Mouse (Mus musculus): ENCODE measurements at regions not wholly inside any gene's neighbourhood (a gene's known extent, or its start where the extent isn't known, plus 50 kb on each side); places are given as distances from the start of the nearest gene placed in this dataset.
A peak's percentile ranks its signal among the peaks of the same experiment; 100 is the strongest.

DNA sequence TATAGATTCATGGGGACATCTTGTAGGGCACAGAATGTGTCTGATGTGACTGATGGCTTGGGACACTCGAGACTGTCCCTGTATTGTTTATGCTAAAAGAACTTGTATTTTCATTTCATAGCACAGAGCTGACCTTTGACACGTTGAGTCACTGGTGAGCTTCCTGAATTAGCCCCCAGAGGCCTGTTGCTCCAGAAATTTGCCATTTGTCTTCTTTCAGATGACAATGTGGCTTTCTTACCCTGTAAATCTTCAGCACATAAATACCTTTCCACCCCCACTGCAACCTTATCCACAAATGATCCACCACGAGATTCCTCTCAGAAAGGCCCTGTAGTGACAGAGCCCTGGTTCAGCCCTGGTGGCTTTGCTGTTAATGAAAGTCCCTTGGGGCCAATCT is 335.5 kb upstream of the Zfp637 start:
- peak; percentile 11 for DNase-seq (ENCODE audit: low spot score)

DNA sequence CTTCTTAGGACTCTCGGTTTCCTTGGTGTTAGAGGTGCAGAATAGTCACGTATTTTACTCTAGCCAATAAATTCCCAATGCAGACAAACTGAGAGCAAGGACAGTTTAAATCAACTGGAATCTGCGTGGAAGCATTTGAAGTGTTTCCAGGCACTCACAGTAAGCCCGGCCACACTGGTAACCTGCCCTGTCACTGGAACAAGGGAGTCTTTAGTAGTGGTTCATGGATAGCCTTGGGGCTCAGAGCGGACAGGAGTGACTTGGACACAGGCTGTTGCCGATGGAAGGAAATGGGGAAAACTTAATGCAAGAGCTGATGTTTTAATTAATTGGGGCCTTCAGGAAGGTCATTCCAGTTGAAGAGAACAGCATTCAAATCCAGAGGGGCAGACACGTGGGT is 334.4 kb upstream of the Zfp637 start:
- no peak for DNase-seq (ENCODE audit: low spot score)

DNA sequence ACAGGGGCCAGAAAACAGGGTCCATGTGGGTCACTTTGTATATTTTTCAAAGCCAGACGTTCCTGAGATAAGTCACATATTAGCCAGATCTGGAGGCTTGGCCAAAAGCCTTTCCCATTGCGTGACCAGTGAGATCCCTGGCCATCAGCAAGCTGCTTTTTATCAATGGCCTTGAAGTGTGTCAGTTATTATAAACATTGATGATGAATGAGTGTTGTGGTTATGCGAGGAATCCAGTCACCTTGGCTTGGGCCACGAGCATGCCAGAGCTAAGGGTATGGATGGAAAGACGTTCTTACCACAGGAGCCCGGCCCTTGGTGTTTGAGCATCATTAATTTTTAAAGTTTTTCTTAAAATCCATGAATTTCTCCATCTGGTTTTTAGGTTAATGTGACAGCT is 332.1 kb upstream of the Zfp637 start:
- DNase-seq (ENCODE audit: low spot score): no peak

DNA sequence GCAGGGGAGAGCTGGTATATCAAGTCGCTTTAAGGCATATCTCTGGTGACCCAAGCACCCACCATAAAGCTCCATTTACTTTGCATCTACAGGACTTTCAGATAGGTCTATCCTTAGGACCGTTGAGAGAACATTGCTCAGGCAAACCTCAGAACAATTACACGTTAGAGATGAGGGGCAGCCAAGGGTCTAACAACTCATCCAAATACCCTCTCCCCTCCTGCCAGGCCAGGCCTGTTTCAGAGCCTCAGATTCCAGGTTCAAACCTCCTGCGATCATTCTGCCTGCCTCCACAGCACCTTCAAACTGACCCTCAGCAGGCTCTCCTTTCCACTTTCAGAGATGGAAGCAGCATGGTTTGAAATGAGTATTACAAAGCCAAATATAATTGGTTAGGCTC is 331.0 kb upstream of the Zfp637 start:
- DNase-seq (ENCODE audit: low spot score): no peak

DNA sequence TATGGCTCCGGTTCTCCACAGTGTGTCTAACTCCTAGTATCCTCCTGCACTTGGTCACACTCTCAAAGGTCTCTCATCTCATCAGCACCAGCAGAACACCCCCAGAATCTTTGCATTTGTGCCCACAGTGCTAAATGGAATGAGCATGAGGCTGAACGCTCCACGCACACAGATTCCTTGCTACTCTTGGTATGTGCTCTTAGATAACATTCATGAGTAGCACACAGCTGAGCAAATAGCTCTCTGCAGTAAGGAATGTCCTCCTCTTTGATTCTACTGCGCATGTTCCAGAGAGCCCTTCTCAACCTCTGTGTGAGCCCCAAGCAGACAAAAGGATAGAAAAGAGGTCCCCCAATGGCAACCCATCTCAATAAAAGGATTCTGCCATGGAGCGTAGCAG is 326.1 kb upstream of the Zfp637 start:
- DNase-seq (ENCODE audit: low spot score): no peak

DNA sequence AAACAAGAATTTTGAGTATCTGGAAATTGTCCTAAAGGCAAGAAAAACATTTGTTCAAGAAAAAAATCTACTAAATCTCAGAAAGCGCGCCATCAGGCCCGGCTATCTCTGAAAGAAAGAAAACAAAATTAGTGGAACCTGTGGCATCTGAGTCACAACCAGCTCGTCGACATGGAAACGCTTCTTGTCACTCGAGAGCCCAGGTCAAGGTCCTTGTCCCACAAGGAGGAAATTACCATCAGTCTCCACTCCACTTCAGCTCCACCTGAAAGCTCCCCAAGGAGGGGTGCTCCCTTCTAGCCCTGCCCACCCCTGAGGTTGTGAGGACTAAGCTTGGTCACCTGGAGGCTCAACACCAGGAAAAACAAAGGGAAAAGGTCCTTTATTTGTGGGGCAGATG is 324.1 kb upstream of the Zfp637 start:
- DNase-seq (ENCODE audit: low spot score): no peak

DNA sequence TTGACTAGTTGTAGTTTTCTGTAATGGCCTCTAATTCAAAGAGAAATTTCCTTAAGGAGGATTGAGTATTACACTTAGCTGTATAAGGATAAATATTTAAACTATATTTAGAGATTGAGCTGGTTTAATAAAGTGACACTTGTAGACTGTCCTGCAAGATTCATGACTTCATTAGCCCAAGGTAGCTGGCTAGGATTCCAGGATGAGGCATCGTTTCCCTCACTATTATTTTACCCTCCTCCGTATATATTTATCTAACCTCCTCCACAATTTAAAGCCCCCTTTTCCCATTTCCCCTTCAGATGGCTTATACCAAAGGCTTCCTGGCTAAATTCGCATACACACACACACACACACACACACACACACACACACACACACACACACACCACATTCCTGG is 322.0 kb upstream of the Zfp637 start:
- no peak for DNase-seq (ENCODE audit: low spot score)

DNA sequence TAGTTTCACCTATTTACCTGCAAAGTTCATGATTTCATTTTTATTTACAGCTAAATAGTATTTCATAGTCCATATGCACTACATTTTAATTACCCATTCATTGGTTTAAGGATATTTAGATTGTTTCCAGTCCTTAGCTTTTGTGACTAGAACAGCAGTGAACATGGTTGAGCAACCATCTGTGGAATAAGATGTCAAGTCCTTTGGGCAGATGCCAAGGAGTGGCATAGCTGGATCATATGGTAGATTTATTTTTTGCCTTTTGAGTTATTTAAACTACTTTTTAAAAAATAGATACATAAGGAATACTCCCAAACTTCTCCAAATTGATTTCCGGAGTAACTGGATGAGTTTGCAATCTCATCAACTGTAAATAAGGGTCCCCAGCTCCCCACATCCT is 321.5 kb upstream of the Zfp637 start:
- DNase-seq (ENCODE audit: low spot score): no peak

DNA sequence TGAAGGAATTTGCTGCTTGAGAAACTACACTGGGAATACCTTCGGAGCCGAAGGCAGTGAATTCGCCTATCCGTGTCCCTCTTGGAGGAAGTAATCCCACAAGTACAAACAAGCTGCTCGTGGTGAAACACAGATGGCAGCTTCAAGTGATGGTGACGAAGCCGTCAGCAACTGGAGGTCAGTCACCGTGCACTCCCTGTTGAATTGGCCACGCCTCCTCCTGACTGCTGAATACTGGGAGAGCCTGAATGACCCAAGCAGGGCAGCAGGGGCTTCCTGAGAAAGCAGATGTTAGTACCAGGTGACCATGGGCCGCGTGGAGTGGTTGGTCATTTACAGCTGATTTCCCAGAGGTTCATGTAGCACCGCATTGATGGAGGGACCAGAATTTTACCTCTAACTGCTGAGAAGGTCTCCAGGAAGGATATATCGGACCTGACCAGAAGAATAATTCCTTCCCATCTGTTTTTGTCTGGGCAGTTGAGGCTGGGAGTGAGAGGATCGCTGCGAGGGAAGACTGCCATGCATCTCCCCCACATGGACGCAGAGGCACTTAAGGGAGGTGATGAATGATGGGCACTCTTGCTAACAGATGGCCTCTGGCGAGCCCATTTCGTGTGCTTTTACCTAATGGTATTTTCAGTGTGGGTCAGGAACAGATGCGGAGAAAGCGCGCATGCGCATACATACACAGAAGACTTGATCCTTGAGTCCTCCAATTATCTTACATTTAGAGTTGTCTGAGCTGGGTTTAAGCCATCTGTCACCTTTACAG is 314.6 kb upstream of the Zfp637 start:
- no peak for DNase-seq (ENCODE audit: low spot score)

DNA sequence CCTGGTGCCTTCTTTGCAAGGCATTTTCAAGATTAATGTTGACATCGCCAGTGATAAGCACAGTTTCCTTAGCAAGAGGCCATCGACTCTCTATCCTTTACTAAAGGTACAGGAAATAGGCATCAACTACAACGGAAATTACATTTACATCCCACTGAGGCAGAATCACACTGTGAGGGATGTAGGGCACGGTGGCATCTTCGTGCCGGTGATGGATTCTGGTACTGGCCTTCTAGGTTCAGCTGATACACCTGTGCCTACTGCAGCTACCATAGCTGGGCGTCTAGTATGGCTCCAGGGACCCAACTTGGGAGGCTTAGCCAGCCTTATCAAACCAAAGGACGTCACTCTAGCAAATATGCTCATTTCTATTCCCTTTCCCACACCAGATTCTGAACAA is 313.5 kb upstream of the Zfp637 start:
- no peak for DNase-seq (ENCODE audit: low spot score)

DNA sequence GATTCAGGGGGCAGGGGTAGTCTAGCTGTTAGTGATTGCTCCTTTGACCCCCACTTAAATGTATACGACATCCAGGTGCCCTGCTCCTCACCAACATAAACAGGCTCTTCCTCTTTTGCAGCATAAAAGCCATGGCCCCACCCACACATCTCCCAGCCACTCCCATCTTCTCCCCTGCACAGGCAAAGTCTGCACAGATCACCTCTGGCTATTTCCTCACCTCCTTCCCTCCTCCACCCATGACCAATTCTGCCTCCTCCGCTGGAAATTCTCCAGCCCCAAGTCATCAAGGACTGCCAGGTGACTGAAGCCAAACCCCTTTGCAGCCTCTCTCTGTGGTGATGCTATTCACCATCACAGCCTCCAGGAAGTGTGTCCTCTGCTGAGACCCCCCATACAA is 306.8 kb upstream of the Zfp637 start:
- DNase-seq (ENCODE audit: low spot score): no peak

DNA sequence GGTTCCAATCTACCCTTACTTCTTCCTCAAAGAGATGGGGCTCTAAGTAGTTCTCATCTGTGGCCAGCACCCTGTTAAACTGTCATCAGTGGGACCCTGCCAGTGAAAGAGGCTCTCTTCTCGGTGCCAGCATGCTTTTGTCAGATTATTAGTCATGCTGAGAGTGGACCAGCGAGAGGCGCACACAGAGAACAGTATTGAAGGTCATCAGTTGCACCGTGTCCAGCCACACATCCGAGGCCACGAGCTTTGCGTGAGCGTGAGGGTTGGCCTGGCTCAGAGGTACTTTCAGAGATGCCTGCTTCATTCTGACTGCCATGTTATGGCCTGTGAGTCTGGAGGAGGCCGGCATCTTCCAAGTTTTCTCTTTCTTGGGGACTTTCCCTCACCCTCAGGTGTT is 306.0 kb upstream of the Zfp637 start:
- no peak for DNase-seq (ENCODE audit: low spot score)

DNA sequence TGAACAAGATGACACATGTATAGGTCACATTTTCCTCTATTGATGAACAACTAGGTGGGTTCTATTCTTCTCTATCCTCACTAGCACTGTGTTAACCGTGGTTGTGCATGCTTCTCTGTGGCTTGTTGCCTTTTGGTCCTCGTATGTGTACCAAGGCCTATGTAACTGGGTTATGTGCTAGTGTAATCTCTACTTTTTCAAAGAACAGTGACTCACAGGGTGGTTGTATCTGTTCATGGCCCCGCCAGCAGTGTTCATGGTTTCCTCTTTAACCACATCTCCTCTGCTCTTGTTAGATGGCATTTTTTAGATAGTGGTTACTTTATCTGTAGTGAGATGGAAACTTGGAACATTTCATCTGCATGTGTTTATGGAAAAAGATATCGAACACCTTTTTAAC is 304.9 kb upstream of the Zfp637 start:
- no peak for DNase-seq (ENCODE audit: low spot score)

DNA sequence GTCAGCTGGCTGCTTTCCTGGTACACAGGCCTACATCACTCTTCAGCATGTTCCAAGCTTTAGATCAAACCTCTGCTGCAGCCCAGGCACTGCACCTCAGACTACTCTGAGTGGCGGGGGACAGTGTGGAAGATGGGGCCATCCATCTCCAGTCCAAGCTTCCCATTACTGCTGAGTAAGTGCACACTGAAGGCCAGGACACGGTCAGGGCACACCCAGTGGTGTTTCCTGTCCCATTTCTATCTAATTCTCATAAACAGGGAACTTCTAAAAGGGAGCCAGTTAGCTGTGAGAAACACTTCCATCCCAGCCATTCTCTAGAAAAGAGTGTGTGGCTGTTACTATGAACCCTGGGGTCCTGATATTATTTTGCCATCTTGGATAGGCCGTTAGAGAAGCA is 298.5 kb upstream of the Zfp637 start:
- DNase-seq (ENCODE audit: low spot score): no peak

DNA sequence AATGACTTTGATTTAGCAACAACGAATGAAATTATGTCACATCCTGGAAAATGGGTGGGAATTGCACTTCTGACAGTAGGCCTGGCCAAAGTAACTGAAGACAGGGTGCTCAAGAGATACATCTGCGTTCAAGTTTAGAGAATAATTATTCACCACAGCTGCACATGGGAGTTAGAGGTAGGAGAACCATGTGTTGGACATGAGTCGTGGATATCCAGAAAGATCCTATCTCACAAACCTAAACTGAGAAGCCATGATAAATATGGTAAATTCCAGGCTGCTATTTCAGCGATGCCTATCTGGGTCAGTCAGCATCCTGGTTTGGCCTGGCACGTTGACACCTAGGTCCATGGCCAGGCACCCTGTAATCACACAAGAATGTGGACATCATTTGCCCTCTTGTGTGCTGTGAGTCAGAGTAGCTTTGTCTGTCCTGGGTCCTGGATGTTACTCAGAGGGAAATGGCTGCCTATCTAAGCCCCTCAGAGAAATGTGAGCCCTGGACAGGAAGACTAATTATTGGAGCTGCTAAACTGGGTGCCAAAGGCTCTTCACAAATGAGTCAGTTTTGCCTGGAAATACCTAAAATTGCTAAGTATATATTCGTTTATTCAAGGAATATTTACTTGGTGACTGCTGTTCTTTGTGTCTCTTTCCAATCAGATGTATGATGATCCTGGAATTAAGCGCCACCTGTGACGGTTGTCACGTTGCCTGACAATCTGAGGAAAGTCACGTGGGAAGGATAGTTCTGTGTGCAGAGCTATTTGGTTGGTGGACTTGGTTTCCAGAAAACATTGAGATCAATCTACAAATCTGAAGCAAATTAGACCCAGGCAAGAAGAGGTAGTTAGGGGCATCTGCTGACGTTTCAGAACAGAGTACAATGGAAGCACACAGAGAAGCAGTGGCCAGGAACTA is 296.4 kb upstream of the Zfp637 start:
- no peak for DNase-seq (ENCODE audit: low spot score)

DNA sequence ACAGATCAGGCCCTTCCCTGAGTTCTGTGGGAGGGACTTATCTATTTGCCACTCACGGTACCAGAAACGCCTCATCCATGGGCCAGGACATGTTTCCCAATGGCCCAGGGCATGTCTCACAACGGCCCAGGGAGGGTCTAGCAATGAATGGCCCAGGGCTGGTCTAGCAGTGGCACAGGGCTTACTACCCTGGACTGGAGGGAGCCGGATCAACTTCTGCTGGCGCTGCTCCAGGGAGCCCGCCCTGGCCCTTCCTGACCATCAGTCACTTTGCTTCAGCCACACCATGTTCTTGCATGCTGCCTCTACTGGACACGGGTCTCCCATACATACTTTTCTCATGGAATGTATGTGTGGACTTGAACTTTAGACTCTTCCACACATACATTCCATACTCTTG is 290.1 kb upstream of the Zfp637 start:
- no peak for DNase-seq (ENCODE audit: low spot score)

DNA sequence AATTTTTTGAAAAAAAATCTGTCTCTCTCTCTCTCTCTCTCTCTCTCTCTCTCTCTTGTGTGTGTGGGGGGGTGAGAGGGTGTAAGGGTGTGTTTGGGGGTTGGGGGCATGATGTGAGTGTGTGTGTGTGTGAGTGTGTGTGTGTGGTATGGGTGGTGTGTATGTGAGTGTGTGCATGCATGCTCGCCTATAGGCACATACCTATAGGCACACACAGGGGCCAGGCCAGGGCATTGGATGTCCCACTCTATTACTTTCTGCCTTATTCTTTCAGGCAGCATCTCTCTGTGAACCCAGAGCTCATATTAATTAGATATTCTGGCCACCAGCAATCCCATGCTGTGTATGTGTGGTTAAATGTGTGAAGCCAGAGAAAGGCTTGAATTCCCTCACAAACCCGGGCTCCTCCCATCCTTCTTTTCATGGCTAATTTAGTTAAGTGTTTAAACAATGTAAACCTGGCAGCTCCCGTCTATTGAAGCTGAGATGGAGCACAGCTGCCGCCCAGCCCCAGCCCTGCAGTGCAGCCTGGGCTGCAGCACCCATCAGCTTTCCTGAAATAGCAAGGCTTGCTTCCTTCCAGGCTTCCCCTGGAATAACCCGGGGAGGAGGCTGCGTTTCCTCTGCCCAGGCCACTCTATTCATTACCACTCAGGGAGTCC is 288.8 kb upstream of the Zfp637 start:
- peak; percentile 84 for DNase-seq (ENCODE audit: low spot score)

DNA sequence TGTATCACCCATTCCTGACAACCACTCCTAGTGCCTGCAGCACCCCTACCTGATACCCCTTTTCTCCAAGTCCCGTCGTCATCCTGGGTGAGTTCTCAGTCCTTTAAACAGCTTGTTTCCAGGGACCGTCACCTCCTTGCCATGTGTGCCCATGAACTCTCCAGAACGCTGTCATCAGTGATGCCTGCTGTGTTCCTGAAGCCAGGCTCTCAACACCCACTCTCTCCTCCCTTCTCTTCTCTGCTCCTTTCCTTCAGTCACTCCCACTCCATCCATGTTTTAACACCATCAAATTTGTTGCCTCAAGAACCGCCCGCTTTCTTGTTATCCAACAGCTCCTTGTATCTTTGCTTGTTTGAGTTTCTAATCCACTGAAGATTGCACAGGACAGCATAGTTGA is 277.8 kb upstream of the Zfp637 start:
- no peak for DNase-seq (ENCODE audit: low spot score)

DNA sequence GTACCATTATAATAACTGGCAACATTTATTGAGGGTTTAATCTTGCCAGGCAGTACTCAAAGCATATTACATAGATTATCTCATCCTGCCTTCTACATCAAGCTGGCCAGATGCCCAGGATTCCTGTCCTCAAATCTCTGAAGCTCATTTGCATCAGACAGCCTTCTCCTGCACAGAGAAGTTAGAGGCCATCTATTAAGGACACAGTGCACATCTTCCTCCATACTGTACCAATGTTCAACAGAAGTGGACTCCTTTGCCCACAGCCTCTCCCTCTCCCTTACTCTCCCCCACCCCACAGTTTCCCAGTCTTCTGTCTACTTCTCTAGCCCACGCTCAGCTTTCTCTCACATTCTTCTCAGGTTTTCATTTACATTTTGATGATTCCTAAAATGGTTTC is 277.3 kb upstream of the Zfp637 start:
- DNase-seq (ENCODE audit: low spot score): no peak

DNA sequence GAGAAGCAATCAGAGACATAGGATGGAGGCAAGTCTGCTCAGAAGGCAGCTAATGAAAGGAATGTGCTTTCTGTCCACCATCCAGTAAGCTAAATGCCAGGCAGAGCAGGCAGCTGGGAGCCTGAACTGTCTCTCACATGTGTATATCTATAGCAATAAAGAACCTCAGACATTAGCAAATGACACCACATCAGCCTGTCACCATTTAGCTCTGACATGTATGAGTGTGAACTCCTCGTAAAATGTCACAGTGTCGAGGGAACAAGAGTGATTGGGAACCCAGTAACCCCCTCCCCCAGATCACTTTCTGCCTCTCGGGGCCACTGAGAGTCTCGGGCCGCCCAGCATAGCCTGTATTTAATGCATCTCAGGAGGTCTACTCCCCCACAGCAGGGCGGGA is 274.2 kb upstream of the Zfp637 start:
- DNase-seq (ENCODE audit: low spot score): no peak

DNA sequence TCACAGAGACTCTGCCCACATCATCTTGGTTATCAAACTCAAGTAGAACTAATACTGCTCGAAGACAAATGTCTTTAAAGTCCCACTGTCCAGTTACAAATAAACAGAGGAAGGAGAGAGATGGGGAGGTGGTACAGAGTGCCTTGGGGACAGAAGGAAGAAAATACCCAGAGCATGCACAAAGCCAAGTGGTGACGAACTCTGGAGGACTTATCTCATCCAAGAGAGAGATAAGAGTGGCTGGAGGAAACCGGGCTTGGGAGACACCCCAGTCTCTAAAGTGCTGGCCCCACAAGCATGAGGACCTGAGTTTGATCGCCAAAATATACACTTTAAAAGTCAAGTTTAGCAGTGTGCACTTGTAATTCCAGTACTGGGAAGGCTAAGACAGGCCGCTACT is 273.3 kb upstream of the Zfp637 start:
- no peak for DNase-seq (ENCODE audit: low spot score)

DNA sequence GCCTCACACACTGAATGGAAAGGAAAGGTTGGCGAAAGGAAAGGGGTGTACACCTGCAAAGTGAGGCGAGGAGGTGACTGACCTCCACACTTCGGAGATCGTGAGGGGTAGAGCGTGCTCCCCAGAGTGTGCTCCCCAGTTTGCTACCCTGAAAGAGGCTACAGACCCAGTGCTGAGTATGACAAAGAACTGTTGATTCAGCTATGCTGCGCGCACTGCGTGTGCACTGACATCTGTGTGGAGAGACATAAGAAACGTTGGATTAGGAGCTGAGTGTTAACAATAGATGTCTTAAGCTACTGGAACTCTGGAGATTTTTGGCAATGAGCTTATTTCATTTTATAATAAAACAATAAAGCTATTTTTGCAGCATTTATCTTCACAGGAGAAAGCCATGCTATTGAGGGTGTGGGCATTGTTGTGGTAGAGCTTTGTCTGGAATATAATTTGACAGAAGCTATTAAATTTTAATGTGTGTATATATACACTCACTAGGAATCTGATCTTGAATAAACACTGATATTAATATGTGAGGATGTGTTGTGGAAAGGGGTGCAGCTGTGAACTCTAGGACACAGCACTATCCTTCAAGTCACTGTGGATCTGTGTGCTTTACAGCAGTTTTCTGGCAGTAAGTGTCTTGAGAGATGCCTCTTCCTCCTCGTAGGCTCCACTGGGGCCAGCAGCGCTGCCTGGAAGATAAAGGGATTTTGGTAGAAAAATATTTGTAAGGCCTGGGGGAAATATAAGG is 271.2 kb upstream of the Zfp637 start:
- DNase-seq (ENCODE audit: low spot score): no peak

All from heart, adult 8-10 months (tissue).